Mouse (Mus musculus) intestine, embryonic 16.5 days (tissue): ENCODE measurements around the gene Nr2c2ap. TPM values are rescaled to one million over a fixed set of nuclear protein-coding genes. Genes with fewer than 3 reads are reported as not detected.

Source experiments
- ATAC-seq: fragments of 200-750 bp; cut with Nextera tagmentation; 2 replicates; pipeline ENCODE4 v1.8.0; 2017; ENCODE audit warnings: moderate TSS enrichment, moderate library complexity
- H3K27ac ChIP-seq: fragments of 300-500 bp; sonication (generic); 2 replicates; pipeline ENCODE4 v1.5.1; 2014; ENCODE audit warnings: mild to moderate bottlenecking, low read length
- H3K27me3 ChIP-seq: fragments of 300-500 bp; sonication (generic); replicated peaks from 2 replicates; pipeline ENCODE4 v1.6.1; 2014; ENCODE audit warnings: low read length, control low read depth, mixed read lengths; ENCODE audit not compliant: control insufficient read depth, insufficient read depth
- H3K36me3 ChIP-seq: fragments of 300-500 bp; sonication (generic); 2 replicates; pipeline ENCODE4 v1.6.1; 2014; ENCODE audit warnings: low read length, control low read depth; ENCODE audit not compliant: control insufficient read depth, insufficient read depth
- H3K4me1 ChIP-seq: fragments of 300-500 bp; sonication (generic); 2 replicates; pipeline ENCODE4 v1.6.1; 2014; ENCODE audit warnings: low read length, control low read depth, mixed read lengths; ENCODE audit not compliant: control insufficient read depth, insufficient read depth
- H3K4me2 ChIP-seq: fragments of 300-500 bp; sonication (generic); 2 replicates; pipeline ENCODE4 v1.6.1; 2014; ENCODE audit warnings: low read depth, low read length, control low read depth
- H3K4me3 ChIP-seq: fragments of 300-500 bp; sonication (generic); 2 replicates; pipeline ENCODE4 v1.5.1; 2014; ENCODE audit warnings: mild to moderate bottlenecking, low read length
- H3K9ac ChIP-seq: fragments of 300-500 bp; sonication (generic); 2 replicates; pipeline ENCODE4 v1.6.1; 2014; ENCODE audit warnings: low read depth, low read length
- H3K9me3 ChIP-seq: fragments of 300-500 bp; sonication (generic); 2 replicates; pipeline ENCODE4 v1.6.1; 2016; ENCODE audit warnings: low read length, control low read depth; ENCODE audit not compliant: control insufficient read depth
- WGBS: fragments of 180-500 bp; shearing (Covaris S2); extraction: QIAGEN DNeasy Blood & Tissue Kit; methylation state at CpG from one replicate; pipeline ENCODE4 v1.1.7; 2014; 5-methylcytosine and 5-hydroxymethylcytosine counted together
- polyA plus RNA-seq: library from polyadenylated mRNA; unstranded; fragments of >200 nt; fragmentation: Nextera tagmentation; extraction: Ambion mirVana; gene quantifications from 2 replicates; pipeline ENCODE4 v1.2.1, GENCODE M21; 2015

Nr2c2ap gene
- polyA plus RNA-seq, 1 experiment from 2014 or later, result 50.7 TPM

DNA sequence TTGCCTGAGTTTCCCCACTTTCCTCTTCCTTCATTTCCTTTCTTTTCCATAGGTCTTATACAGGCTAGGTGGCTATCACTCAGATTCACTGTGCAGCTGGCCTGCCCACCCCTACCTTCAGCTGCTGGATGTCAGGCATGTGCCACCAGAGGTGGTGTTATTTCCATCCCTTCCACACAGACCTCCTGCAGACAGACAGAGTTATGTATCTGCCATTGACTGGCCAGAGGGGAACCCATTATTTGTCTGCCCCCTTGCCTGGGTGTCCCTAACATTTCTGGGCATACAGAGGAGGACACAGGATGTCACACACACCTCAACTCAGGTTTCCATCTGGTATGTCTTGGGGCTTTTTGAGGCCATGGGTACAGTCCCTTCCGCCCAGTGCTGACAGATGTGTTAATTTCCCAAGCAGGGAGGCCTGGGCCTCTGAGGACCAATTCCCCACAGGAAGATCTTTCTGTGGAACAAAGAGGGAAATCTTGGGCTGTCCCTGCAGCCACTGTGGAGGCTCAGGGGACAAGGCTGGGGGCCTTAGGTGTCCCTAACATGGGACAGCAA lies 26.2 kb downstream of the Nr2c2ap start:
- Histone ChIP-seq H3K4me2 (no peak overlapping the region), H3K4me1 (peaks cover 8% of the 10 kb centered on the region; the same call in 1 of the 2 replicates), H3K9ac (no peak overlapping the region), H3K36me3 (no peaks in the 10 kb centered on the region), H3K27me3 (0 out of 2 replicates have a peak, but pooled peaks cover 2% of the 10 kb centered on the region), H3K27ac (no peak overlapping the region), H3K9me3 (no peaks in the 10 kb centered on the region), H3K4me3 (no peak overlapping the region)
- WGBS, result 90% methylated on average over 1 of the region's 1 CpGs
- ATAC-seq, result no peak

DNA sequence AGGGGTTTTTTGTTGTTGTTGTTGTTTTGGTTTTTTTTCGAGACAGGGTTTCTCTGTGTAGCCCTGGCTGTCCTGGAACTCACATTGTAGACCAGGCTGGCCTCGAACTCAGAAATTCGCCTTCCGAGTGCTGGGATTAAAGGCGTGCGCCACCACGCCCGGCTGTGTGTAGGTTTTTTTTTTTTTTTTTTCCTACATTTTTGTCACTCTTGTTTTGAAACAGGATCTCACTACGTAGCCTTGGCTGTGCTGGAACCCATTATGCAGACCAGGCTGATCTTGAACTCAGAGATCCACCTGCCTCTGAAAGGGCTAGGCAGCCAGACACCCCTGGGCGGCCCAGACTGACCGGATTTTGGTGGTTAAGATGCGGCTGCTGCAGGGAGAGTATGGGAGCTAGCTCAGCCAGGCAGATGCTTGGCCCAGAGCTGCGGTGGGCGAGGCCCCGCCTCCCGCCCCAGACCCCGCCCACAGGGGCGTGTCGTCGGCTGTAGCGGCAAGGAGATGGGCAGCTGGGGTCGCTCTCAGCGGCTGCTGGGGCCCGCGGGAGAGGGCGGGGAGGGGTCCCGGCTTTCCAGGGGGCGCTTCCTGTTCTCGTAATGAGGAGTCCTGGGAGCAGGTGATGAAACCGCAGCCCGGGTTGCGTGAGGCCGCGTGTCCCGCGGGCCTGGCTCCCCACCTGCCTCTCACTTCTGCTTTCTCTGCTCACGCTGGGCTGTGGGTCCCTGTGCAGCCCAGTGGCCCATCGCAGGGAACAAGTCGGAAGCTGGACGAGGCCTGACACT lies 27.1 kb downstream of the Nr2c2ap start:
- Histone ChIP-seq H3K36me3 (no peaks in the 10 kb centered on the region), H3K27ac (no peak overlapping the region; the same call in 1 of the 2 replicates), H3K9me3 (no peaks in the 10 kb centered on the region), H3K4me3 (peak overlapping the region; percentile 63), H3K4me2 (peak overlapping the region; percentile 91), H3K9ac (peak overlapping the region; percentile 70), H3K27me3 (0 out of 2 replicates have a peak, but pooled peaks cover 1% of the 10 kb centered on the region), H3K4me1 (peaks cover 7% of the 10 kb centered on the region; the same call in 1 of the 2 replicates)
- peak; percentile 94 for ATAC-seq
- 11% methylated on average over 40 of the region's 40 CpGs for WGBS

DNA sequence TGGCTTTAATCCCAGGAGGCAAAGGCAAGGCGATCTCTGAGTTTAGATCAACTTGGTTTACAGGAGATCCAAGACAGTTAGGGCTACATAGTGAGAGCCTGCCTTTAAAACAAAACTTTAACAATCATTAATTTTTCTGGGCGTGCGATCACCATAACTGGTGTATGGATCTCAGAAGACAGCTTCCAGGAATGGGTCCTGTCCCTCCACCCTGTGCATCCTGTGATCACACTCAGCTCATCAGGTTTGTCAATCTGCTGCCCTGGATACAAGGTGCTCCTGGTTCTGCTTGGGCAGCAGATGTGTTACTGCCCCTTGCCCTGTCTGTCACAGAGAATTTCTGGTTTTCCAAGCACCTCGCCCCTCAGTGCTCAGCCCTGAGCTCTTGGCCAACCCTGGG lies 28.1 kb downstream of the Nr2c2ap start:
- Histone ChIP-seq H3K9ac (no peak overlapping the region), H3K4me2 (no peak overlapping the region), H3K4me3 (no peak overlapping the region), H3K4me1 (peaks cover 7% of the 10 kb centered on the region; the same call in 1 of the 2 replicates), H3K9me3 (no peaks in the 10 kb centered on the region), H3K36me3 (no peaks in the 10 kb centered on the region), H3K27me3 (no peaks in the 10 kb centered on the region), H3K27ac (no peak overlapping the region)
- 80% methylated on average over 4 of the region's 4 CpGs for WGBS
- no peak for ATAC-seq

DNA sequence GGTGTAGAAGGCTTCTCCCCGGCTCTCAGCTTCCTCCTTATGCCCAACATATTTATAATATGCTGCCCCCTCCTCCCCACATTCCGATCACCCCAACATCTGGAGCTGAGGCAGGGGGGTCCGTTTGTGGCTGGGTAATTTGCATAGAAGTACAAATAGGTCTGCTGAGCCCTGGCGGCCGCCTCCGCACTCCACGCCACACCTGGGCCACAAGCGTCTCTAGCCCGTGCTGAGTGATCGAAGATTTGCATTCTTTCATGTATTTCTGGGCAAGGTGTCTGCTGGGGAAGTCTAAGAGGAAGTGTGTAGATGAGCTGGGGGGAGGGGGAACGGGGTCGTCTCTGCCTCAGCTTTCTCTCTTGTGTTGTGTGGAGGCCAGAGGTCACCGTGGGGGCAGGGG lies 28.9 kb downstream of the Nr2c2ap start:
- no peaks in the 10 kb centered on the region for H3K9me3 ChIP-seq
- H3K9ac ChIP-seq, result 0 out of 2 replicates have a peak overlapping the region, but pooled peaks have one; percentile 10
- peaks cover 7% of the 10 kb centered on the region; the same call in 1 of the 2 replicates for H3K4me1 ChIP-seq
- no peak overlapping the region for H3K4me3 ChIP-seq
- H3K36me3 ChIP-seq, result no peaks in the 10 kb centered on the region
- no peaks in the 10 kb centered on the region for H3K27me3 ChIP-seq
- 66% methylated on average over 13 of the region's 13 CpGs for WGBS
- H3K27ac ChIP-seq, result no peak overlapping the region
- ATAC-seq, result no peak
- H3K4me2 ChIP-seq, result no peak overlapping the region

DNA sequence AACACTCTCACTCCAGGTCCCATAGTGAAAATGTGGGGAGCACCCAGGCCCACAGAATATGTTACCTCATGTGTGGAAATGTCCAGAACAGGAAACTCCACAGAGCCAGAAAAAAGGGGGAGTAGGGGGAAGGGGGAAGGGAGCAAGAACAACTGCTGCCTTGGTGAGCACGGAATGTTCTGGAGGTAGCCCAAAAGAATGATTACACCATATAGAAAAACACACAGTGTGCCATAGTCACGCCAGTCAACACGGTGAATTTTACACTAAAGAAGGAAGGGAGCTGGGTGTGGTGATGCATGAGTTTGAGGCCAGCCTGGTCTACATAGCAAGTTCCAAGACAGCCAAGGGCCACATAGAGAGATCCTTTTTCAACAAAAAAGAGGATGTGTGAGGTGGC lies 32.2 kb downstream of the Nr2c2ap start:
- ATAC-seq, result no peak

DNA sequence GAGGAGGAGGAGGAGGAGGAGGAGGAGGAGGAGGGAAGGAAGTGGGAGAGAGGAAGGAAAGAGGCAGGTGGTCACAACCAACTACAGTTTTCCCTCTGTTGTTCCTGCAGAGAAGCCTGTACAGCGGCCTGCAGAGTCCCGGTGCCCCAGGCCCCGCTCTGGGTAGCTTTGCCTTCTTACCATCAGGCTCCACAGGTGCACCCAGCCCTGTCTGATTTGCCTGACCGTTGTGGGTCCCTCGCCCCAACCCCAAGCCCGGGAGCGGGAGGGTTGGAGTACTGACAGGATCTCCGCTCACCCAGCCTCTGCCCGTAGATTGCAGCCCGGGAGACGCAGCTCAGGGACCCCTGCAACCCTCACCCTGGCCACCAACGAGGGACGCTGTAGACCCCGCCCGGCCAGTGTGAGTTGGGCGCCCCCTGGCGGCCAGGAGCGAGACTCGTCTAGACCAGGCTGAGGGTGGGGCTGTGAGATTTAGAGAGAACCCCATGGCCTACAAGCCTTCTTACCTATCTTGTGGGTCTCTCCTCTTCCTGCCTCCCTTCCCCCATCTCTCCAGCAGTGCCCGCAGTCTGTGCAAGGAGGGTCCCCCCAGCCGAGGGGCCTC lies 35.5 kb downstream of the Nr2c2ap start:
- peak overlapping the region; percentile 53; the same call in 1 of the 2 replicates for H3K9ac ChIP-seq
- H3K4me1 ChIP-seq, result no peaks in the 10 kb centered on the region
- ATAC-seq, result peak; percentile 75
- H3K4me3 ChIP-seq, result peak overlapping the region; percentile 18
- H3K4me2 ChIP-seq, result peak overlapping the region; percentile 53
- H3K36me3 ChIP-seq, result no peaks in the 10 kb centered on the region
- 2% methylated on average over 21 of the region's 21 CpGs for WGBS
- H3K9me3 ChIP-seq, result no peaks in the 10 kb centered on the region
- peaks cover 3% of the 10 kb centered on the region; the same call in 1 of the 2 replicates for H3K27me3 ChIP-seq
- no peak overlapping the region for H3K27ac ChIP-seq

More for the DNA sequence above, 32.2 kb downstream of the Nr2c2ap start:
- no peak overlapping the region for H3K9ac ChIP-seq
- 77% methylated on average over 3 of the region's 3 CpGs for WGBS
- no peaks in the 10 kb centered on the region for H3K9me3 ChIP-seq
- H3K36me3 ChIP-seq, result no peaks in the 10 kb centered on the region
- no peak overlapping the region for H3K4me3 ChIP-seq
- H3K27me3 ChIP-seq, result peaks cover 3% of the 10 kb centered on the region; the same call in 1 of the 2 replicates
- no peak overlapping the region for H3K4me2 ChIP-seq
- no peak overlapping the region for H3K27ac ChIP-seq
- H3K4me1 ChIP-seq, result peaks cover 5% of the 10 kb centered on the region; the same call in 1 of the 2 replicates

DNA sequence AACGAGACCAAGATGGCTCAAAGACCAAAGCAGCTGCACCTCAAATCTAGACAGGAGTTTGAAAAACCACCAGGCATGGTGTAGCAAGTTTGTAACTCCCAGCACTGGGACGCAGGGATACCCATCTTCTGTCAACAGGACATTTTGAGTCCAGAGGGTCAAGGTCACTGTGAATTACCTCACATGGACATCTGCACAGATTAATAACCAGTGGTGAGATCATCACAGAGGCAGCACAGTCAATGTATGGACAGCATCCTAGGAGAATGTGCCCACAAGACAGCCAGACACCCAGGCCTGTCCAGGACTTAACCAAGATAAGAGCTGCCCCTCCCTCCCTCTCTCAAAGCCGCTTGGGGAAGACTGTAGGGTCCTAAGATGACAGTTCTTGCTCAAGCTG lies 39.0 kb downstream of the Nr2c2ap start:
- peaks cover 16% of the 10 kb centered on the region for H3K4me1 ChIP-seq
- H3K27me3 ChIP-seq, result peaks cover 3% of the 10 kb centered on the region; the same call in 1 of the 2 replicates
- no peak overlapping the region for H3K4me2 ChIP-seq
- no peak overlapping the region for H3K9ac ChIP-seq
- H3K9me3 ChIP-seq, result no peaks in the 10 kb centered on the region
- H3K27ac ChIP-seq, result no peak overlapping the region
- whole genome bisulfite sequencing, result 73% methylated on average over 3 of the region's 3 CpGs
- ATAC-seq, result no peak
- no peaks in the 10 kb centered on the region for H3K36me3 ChIP-seq
- H3K4me3 ChIP-seq, result no peak overlapping the region

DNA sequence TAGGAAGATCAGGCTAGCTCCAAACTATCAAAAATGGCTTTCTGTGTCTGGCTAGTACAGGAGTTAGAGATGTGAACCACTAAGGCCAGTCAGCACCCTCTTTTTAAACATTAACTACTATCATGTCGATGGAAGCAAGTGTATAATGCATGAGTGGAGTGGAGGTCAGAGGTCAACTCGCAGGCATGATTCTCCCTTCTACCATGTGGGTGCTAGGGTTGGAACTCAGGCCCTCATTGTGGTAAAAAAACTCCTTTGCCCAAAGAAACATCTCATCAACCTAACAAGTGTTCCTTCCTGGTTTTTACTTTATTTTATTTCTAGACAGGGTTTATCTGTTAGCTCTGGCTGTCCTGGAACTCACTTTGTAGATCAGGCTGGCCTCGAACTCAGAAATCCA lies 39.6 kb downstream of the Nr2c2ap start:
- H3K27me3 ChIP-seq, result peaks cover 3% of the 10 kb centered on the region; the same call in 1 of the 2 replicates
- H3K9ac ChIP-seq, result no peak overlapping the region
- no peaks in the 10 kb centered on the region for H3K36me3 ChIP-seq
- WGBS, result 57% methylated on average over 3 of the region's 3 CpGs
- H3K4me3 ChIP-seq, result no peak overlapping the region
- H3K4me2 ChIP-seq, result no peak overlapping the region
- peaks cover 16% of the 10 kb centered on the region for H3K4me1 ChIP-seq
- ATAC-seq, result no peak
- no peaks in the 10 kb centered on the region for H3K9me3 ChIP-seq
- no peak overlapping the region for H3K27ac ChIP-seq

DNA sequence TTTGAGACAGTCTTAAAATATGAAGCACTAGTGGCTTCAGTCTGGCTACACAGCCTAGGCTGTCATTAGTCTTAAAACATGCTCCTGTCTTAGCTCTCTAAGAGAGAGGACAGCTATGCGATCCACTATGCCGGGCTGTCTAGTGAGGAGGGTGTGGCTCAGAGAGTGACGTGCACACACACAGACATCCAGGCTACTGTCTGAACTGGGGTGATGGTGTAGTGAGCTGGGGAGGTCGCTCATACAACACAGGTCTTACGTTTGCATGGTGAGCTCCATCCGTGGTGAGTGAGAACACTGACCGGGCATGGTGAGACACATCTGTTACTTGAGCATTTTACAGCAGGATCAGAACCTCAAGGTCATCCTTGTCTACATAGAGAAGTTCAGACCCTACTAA lies 40.1 kb downstream of the Nr2c2ap start:
- Histone ChIP-seq H3K27ac (no peak overlapping the region), H3K36me3 (no peaks in the 10 kb centered on the region), H3K27me3 (no peaks in the 10 kb centered on the region), H3K4me3 (no peak overlapping the region), H3K4me2 (no peak overlapping the region), H3K4me1 (peaks cover 16% of the 10 kb centered on the region), H3K9ac (no peak overlapping the region), H3K9me3 (no peaks in the 10 kb centered on the region)
- 72% methylated on average over 7 of the region's 7 CpGs for WGBS
- peak; percentile 26; the same call in 1 of the 2 replicates for ATAC-seq
